Mouse (Mus musculus) mouse embryonic stem cell (cell line): ENCODE data around the gene Ift81.

ENCODE experiments used
- in situ Hi-C, 2 experiments: fragments of 300-500 bp; cut with MboI; formaldehyde crosslinking; loops; 1 replicate in 1 of 2; 3 replicates in 1 of 2; pipeline ENCODE4 v1.14.3; 2019 to 2020; ENCODE audit warnings: low sequenced_read_pairs in 2 of 2, low pct_unique_long_range_greater_than_20kb in 1 of 2, mixed read lengths in 1 of 2; ENCODE audit not compliant: unreplicated experiment in 1 of 2

Gene Ift81

DNA sequence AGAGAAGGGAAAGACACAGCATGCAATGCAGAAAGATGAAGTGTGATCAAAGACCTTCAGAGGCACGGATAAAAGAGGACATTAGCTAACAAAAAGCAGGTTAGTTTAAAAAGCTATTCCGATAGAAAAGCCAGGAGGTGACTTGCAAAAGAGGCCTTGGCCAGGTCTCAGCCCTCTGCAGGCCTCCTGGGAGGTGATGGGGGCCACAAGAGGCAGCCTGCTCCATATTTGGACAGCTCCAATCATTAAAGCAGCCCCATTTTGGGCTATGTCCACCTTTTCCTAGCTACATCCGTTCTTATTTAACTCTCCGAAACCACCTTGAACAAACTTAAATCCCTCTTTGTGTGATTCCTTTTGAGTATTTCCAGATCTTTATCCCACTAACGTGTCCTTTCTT, 108.8 kb downstream of the Ift81 start:
- in situ Hi-C loops, result no loop called here

DNA sequence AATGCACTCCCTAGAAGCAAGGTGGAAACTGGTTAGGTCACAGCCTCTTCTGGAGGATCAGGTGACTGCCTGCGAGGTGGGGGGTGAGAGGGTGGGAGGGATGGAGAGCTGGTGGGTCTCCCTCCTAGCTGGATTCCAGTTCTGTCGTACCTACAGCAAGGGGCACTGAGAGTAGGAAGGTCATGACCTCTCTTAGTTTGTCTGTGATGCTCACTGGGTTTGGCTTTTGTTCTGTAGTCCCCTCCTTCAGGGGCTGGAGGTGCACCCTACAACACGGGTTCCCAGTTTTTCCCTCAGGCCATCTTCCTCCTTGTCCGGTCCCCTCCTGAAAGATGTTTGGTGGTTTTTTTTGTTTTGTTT, 110.6 kb downstream of the Ift81 start:
- in situ Hi-C loops, result no loop called here

DNA sequence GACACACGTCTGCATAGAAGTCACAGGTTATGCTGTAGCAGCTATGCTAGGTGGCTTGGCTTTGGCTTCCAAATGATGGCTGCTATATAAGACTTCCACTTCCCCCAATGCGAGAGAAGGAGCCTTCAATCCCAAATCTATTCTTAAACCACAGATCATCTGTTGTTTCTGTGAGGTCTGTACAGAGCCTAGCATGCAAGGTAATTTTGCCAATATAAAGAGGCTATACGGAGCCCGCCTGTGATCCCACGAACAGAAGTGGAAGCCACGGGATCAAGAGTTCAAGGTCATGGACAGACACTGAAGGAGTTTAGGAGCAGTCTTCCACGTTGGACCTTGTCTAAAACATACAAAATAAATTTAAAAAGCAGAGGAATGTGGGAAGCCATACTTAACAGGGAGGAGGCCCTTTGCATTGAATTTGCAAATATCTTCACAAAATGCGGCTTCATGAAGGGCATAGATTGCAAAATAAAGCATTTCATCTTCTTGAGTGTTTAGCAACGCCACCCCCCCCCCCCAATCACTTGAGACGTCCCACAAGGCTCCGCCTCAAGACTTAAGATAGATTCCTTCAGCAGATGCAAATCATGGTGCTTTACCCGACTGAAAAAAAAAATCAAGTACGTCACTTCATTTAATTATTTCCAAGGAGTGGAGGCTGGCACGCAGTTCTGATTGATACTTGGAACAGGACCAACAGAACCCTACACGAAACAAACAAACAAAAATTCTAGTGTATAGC, 111.1 kb downstream of the Ift81 start:
- in situ Hi-C loops, result no loop called here

DNA sequence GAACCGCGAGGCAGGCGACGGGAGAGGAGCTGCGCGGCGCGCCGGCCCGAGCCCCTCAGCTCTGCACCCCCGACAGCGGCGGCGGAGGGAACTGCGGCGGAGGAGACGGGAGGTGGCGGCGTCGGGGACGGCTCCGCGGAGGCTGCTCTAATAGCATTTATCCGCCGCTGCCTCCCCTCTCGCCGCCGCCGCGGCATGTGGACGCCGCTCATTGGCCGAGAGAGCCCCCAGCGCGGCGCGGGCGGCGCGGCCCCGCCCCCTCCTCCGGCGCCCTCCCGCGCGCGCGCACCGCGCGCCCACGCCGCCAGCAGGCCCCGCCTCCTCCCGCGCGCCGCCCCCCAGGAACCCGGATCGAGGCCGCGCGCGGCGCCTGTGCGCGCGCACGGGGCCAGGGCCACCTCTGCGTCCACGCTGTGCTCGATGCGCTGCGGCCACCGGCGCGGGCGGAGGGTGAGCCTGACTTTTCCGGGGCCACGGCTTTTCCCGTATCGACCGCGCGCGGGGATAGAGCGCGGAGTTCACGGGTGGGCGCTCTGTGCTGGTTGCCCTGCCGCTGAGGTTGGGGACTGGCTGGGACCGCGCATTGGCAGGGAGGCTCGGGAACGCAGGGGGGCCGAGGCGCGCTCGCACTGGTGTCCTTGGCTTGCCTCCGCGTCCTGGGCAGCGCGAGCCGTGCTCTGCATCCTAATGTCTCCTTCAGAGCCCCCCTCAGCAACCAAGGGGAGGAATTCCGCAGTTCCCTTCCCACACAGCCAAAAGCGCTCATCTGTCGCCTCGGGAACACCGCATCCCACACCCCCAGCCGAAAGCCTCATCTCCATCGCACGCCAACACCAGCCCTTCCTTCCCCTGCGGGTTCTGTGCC, 112.0 kb downstream of the Ift81 start, which contains the start of gene Atp2a2:
Gene Atp2a2, minus strand, starts transcription at position 149 of the 865 bp plus-strand sequence.
- in situ Hi-C loops, result no loop called here

DNA sequence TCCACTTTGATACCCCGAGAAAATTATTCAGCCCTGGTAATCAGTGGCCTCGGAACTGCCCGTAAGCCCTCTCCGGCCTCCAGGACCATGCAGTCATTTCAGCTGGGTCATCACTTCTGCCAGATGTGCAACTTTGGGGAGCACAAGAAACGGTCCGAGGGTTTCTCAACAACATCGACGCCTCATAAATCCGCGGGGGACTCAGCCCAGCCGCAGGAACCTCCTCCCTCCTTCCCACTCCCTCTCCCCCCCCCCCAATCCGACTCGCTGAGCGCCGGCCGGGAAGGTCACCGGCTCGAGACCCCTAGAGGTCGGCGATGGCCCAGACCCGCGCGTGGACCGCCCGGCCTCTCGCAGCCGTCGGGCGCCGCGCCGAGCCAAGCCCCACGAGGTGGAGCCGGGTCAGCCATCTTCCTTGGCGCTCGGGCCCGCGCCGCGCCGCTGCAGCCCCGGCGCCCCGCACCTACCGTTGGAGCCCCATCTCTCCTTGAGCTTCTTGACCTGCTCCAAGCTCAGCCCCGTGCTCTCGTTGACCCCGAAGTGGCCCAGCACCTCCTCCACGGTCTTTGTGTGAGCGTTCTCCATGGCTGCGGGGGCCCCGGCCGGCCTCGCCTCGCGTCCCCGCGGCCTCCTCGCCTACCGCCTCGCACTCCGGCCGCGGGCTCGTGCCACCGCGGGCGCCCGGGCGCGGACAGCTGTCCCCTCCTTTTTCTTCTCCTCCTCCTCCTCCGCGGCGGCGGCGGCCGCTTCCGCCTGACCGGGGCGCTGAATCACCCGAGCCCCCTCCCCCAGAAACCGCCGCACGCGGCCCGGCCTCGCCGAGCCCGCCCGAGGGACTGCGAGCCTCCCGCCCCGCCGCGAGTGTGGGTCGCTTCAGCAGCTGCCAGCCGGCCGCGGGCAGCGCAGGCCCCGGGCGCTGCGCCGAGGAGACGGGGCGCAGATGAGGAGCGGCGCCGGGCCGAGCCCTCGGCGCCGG, 112.9 kb downstream of the Ift81 start:
- in situ Hi-C loops, result no loop called here

DNA sequence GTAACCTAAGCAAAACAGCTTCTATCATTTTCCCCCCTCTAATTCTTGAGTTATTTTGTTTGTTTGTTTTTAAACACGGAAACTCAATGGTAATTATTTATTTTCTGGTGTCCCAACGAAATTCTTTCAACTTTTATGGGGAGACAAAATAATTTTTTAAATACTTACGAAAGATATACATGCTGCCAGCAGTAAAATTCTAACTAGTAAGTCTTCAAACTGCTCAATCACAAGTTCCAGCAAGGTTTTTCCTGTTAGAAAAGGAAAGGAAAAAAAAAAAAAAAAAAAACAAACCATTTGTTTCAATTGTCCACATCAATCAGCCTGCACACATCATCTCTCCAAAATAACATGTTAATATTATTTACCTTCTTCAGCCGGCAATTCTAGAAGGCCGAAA, 113.8 kb downstream of the Ift81 start:
- in situ Hi-C loops, result no loop called here
